Mouse (Mus musculus) lung, embryonic 14.5 days (tissue): ENCODE results near the gene Smc3. TPM values are rescaled to one million over a fixed set of nuclear protein-coding genes. Genes with fewer than 3 reads are reported as not detected.
A peak's percentile ranks its signal among the peaks of the same experiment; 100 is the strongest.

Source experiments
- ATAC-seq: fragments of 200-750 bp; cut with Nextera tagmentation; 2 replicates; pipeline ENCODE4 v1.8.0; 2017; ENCODE audit warnings: mild to moderate bottlenecking, moderate TSS enrichment, moderate library complexity; ENCODE audit not compliant: insufficient read depth
- DNase-seq: peaks from one replicate; pipeline ENCODE4 v3.0.0-alpha.2; 2015
- H3K27ac ChIP-seq: fragments of 300-500 bp; sonication (generic); 2 replicates; pipeline ENCODE4 v1.5.1; 2014; ENCODE audit warnings: low read depth, mild to moderate bottlenecking, moderate library complexity
- H3K27me3 ChIP-seq: fragments of 300-500 bp; sonication (generic); 2 replicates; pipeline ENCODE4 v1.6.1; 2014; ENCODE audit warnings: low read length, control low read depth; ENCODE audit not compliant: insufficient read depth
- H3K36me3 ChIP-seq: fragments of 300-500 bp; sonication (generic); 2 replicates; pipeline ENCODE4 v1.6.1; 2014; ENCODE audit warnings: control low read depth; ENCODE audit not compliant: insufficient read depth
- H3K4me1 ChIP-seq: fragments of 300-500 bp; sonication (generic); 2 replicates; pipeline ENCODE4 v1.6.1; 2014; ENCODE audit warnings: antibody characterized with exemption, control low read depth; ENCODE audit not compliant: insufficient read depth
- H3K4me2 ChIP-seq: fragments of 300-500 bp; sonication (generic); 2 replicates; pipeline ENCODE4 v1.6.1; 2014; ENCODE audit warnings: mild to moderate bottlenecking
- H3K4me3 ChIP-seq: fragments of 300-500 bp; sonication (generic); 2 replicates; pipeline ENCODE4 v1.5.1; 2014; ENCODE audit warnings: low read depth, low read length
- H3K9ac ChIP-seq: fragments of 300-500 bp; sonication (generic); 2 replicates; pipeline ENCODE4 v1.6.1; 2014
- H3K9me3 ChIP-seq: fragments of 300-500 bp; sonication (generic); 2 replicates; pipeline ENCODE4 v1.6.1; 2016; ENCODE audit warnings: low read depth, low read length, control low read depth
- CTCF ChIP-seq: IDR thresholded peaks from 2 replicates; pipeline ENCODE4 v1.5.1; 2016; ENCODE audit warnings: antibody characterized with exemption, low read depth
- WGBS: fragments of 180-500 bp; shearing (Covaris S2); extraction: QIAGEN DNeasy Blood & Tissue Kit; methylation state at CpG from one replicate; pipeline ENCODE4 v1.1.7; 2014; 5-methylcytosine and 5-hydroxymethylcytosine counted together
- polyA plus RNA-seq: library from polyadenylated mRNA; unstranded; fragments of >200 nt; fragmentation: Nextera tagmentation; extraction: Ambion mirVana; gene quantifications from 2 replicates; pipeline ENCODE4 v1.2.1, GENCODE M21; 2014

The Smc3 gene
- polyA plus RNA-seq, 1 experiment from 2014 or later: 76.1 TPM

DNA sequence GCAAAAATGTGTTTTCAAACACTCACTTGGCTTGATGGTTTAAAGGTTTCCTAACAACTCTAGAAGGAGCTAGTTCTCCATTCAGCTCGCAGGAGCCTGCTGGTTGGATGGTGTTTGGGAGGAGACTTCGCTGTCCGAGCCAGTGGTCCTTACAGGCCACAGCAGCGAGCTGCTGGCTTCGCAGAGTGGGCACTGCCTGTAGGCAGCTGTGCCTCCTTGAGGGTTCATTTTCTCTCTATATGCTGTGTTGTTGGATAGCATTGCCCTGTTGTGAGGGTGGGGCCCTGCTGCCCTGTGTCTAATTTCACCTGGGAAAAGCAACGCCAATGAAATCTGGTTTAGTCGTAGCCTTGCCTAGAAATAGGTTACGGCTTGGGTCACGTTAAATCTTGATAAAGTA lies 47.1 kb downstream of the Smc3 start:
- Histone ChIP-seq H3K27me3 (no peaks in the 10 kb centered on the region), H3K36me3 (peaks cover 43% of the 10 kb centered on the region), H3K4me3 (no peak overlapping the region), H3K9me3 (no peaks in the 10 kb centered on the region), H3K27ac (no peak overlapping the region), H3K9ac (no peak overlapping the region), H3K4me2 (no peak overlapping the region), H3K4me1 (no peaks in the 10 kb centered on the region)
- ATAC-seq (no peak), DNase-seq (no peak)
- no peak for TF ChIP-seq CTCF
- WGBS: 78% methylated on average over 9 of the region's 9 CpGs

DNA sequence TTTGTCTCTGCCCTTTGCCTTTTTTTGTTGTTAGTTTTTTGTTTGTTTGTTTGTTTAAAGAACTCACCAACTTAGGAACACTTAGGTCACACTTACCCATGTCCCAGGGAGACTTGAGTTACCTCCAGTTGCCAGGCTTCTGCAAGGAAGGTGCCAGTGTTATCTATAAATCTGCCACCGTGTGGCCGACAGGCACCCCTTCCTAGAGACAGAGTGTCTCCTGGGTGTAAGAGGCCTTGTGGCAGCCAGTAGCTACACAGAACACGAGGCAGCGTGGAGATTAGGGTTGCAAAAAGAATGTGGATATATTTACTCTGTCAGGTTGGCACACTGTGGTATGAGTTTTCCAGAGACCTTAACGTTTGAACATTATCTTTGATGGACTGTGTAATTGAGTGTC lies 47.9 kb downstream of the Smc3 start:
- Histone ChIP-seq H3K4me2 (no peak overlapping the region), H3K4me3 (no peak overlapping the region), H3K4me1 (no peaks in the 10 kb centered on the region), H3K36me3 (peaks cover 40% of the 10 kb centered on the region), H3K27ac (no peak overlapping the region), H3K27me3 (no peaks in the 10 kb centered on the region), H3K9me3 (no peaks in the 10 kb centered on the region), H3K9ac (no peak overlapping the region)
- ATAC-seq (no peak), DNase-seq (peak; percentile 16)
- WGBS: 22% methylated on average over 5 of the region's 5 CpGs
- no peak for TF ChIP-seq CTCF

DNA sequence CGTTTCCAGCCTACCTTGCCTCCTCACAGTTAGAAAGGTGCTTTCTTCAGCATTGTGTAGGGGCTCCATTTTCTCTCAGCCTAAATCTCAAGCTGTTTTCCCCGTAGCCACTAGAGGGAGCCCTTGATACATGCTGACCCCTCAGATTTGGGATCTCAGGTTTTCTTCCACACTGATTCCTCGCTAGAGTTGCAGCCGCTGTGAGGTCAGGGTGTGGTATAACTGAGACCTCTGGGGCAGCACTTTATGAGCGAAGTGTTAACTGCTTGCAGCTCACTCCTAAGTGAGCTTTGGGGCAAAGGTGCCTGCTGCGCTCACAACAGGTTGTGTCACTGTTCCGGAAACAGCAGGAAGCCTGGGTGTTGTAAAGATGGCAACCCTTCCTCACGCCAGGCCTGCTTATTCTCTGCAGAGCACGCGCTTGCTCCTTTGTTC lies 48.6 kb downstream of the Smc3 start:
- no peaks in the 10 kb centered on the region for H3K9me3 ChIP-seq
- WGBS: 43% methylated on average over 10 of the region's 10 CpGs
- H3K27ac ChIP-seq: no peak overlapping the region
- peak; percentile 96 for TF ChIP-seq CTCF
- H3K27me3 ChIP-seq: no peaks in the 10 kb centered on the region
- DNase-seq (peak; percentile 90), ATAC-seq (peak; percentile 48)
- H3K4me1 ChIP-seq: peaks cover 5% of the 10 kb centered on the region
- H3K4me2 ChIP-seq: no peak overlapping the region
- H3K36me3 ChIP-seq: peaks cover 32% of the 10 kb centered on the region
- H3K4me3 ChIP-seq: no peak overlapping the region
- H3K9ac ChIP-seq: no peak overlapping the region

DNA sequence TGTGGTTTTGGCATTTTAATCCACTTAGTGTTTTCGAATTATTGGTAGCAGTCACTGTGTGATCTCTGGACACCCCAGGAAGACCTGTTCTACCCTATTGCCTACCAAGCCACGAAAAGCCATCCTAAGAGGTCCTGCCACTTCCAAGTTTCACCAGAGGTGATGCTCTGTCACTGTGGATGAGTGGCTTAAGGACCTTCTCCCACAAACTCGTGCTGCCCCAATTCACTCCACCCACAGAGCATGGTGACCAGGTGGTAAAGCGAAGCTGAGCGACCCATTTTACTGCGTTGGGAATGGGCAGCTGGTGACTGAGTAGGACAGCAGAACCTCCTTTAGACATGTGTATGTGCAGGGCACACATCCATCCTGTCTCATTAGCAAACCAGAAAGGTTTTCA lies 49.2 kb downstream of the Smc3 start:
- WGBS: 84% methylated on average over 6 of the region's 6 CpGs
- Histone ChIP-seq H3K4me1 (peaks cover 9% of the 10 kb centered on the region), H3K36me3 (peaks cover 28% of the 10 kb centered on the region), H3K4me2 (no peak overlapping the region), H3K9ac (no peak overlapping the region), H3K27ac (no peak overlapping the region), H3K4me3 (no peak overlapping the region), H3K27me3 (no peaks in the 10 kb centered on the region), H3K9me3 (no peaks in the 10 kb centered on the region)
- DNase-seq (no peak), ATAC-seq (peak; percentile 6; the same call in 1 of the 2 replicates)
- peak; percentile 17; the same call in 1 of the 2 replicates for TF ChIP-seq CTCF

DNA sequence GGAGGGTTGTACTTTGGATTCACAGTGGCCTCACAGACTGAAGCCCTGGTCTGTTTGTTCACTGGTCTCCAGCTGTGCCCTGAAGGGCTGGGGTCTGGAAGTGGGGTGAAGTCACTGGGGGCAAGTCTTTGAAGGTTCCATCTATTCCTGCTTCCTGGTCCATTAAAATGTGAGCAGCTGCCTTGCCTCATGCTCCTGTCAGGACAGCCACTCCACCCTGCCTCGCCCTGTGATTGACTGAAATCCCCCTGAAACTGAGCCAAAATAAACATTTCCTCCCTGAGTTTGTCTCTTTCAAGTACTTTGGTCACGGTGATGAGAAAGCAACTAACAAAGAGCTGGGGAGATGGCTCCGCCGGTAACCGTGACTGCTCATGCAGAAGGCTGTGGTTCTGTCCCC lies 49.6 kb downstream of the Smc3 start:
- Histone ChIP-seq H3K4me2 (no peak overlapping the region), H3K4me3 (no peak overlapping the region), H3K4me1 (peaks cover 9% of the 10 kb centered on the region), H3K27ac (no peak overlapping the region), H3K9me3 (no peaks in the 10 kb centered on the region), H3K9ac (no peak overlapping the region), H3K36me3 (peaks cover 25% of the 10 kb centered on the region), H3K27me3 (no peaks in the 10 kb centered on the region)
- DNase-seq (peak; percentile 55), ATAC-seq (peak; percentile 7; the same call in 1 of the 2 replicates)
- TF ChIP-seq CTCF: no peak
- WGBS: 24% methylated on average over 5 of the region's 5 CpGs

DNA sequence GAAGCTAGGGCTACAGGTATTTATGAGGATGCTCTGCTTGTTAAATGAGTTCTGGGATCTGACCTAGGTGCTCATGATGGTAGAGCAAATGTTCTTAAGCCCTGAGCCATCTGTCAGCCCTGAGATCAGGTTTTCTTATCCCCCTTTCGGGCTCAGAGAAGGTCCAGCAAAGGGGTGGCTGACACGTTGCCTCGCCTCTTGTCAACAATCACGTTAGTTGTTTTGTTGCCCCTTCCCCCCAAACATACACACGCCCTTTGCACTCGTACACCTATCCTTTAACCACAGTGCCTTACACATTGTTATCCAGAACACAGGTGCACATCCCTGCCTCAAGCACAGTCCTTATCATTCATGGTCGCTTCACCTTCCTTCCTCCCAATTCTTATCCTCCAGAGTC lies 50.7 kb downstream of the Smc3 start:
- no peak overlapping the region for H3K4me2 ChIP-seq
- ATAC-seq (no peak), DNase-seq (no peak)
- TF ChIP-seq CTCF: no peak
- no peaks in the 10 kb centered on the region for H3K9me3 ChIP-seq
- H3K4me3 ChIP-seq: no peak overlapping the region
- H3K27ac ChIP-seq: no peak overlapping the region
- H3K36me3 ChIP-seq: peaks cover 15% of the 10 kb centered on the region
- WGBS: 67% methylated on average over 7 of the region's 7 CpGs
- H3K27me3 ChIP-seq: no peaks in the 10 kb centered on the region
- H3K4me1 ChIP-seq: peaks cover 9% of the 10 kb centered on the region
- no peak overlapping the region for H3K9ac ChIP-seq

DNA sequence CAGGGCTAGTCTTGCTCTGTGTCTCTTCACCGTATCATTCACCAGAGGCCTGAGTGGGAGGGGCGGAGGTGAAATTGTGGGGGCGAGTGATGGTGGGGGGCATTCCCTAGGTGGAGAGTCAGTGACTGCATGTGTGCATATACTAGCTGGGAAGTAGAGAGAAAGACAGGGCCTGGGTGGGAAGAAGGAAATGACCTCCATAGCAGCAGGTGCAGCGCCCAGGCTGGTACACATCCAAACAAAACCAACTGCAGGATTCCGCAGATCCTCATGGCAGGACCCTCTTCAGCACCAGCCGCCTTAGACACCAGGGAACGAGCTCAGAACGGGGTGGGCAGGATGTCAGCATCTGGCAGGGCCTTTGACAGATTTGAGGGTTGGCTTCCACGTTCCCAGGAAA lies 52.1 kb downstream of the Smc3 start:
- H3K4me1 ChIP-seq: peaks cover 9% of the 10 kb centered on the region
- H3K9ac ChIP-seq: no peak overlapping the region
- H3K36me3 ChIP-seq: peaks cover 4% of the 10 kb centered on the region; the same call in 1 of the 2 replicates
- H3K27me3 ChIP-seq: no peaks in the 10 kb centered on the region
- H3K9me3 ChIP-seq: no peaks in the 10 kb centered on the region
- no peak overlapping the region for H3K4me3 ChIP-seq
- DNase-seq (no peak), ATAC-seq (no peak)
- 55% methylated on average over 9 of the region's 9 CpGs for WGBS
- no peak for TF ChIP-seq CTCF
- H3K27ac ChIP-seq: no peak overlapping the region
- H3K4me2 ChIP-seq: no peak overlapping the region
